In the genomic region with DNA sequence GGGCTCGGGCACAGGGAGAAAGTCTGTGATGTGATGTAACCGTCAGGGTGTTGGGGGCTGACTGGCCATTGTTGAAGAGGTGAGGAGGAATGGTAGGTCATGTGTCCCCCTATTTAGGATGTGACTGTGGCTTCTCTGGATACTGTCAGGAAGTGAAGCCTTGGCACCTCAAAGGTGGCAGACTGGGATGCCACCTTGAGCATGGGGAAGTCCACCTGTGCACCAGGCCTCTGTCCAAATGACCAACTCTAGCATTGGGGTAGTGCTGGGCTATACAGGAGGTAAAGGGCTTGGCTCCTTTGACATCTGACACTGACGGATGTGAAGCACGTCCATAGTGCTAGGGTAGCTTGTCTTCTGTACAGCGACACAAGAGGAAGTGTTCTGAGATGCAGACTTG, we compare ENCODE assay signal across 16 mouse cellular contexts. TPM values are rescaled to one million over a fixed set of nuclear protein-coding genes. Genes with fewer than 3 reads are reported as not detected.
DNase-seq lines count a peak whose midpoint lies in the region; ATAC-seq lines count a peak whose summit lies in the region.
"Had no signal": no experiment of that assay in that cellular context is flagged by ENCODE, and none has a peak within 500 bp of the region (broad histone marks: within the 10 kb centered on the region; RNA-seq: fewer than 3 reads in every experiment).

No protein-coding gene starts in this region.

- ATAC-seq in cerebellum, adult (ENCODE audit: insufficient number of reproducible peaks, low FRiP score, low TSS enrichment): peak; percentile 21
- no peak for ATAC-seq in forebrain, embryonic 16.5 days
- ATAC-seq: CD4-positive, CD25-positive, alpha-beta regulatory T cell, adult 4 months; forebrain, postnatal 0 days; intestine, postnatal 0 days had no signal

- H3K4me2 ChIP-seq in forebrain, embryonic 16.5 days (ENCODE audit: low read length): no peak overlapping the region
- H3K4me2 ChIP-seq: embryonic facial prominence, embryonic 12.5 days; heart, embryonic 13.5 days; hindbrain, embryonic 15.5 days had no signal

- H3K9ac ChIP-seq in forebrain, embryonic 16.5 days (replicated peaks; ENCODE audit: low read depth, low read length): no peak overlapping the region
- H3K9ac ChIP-seq: embryonic facial prominence, embryonic 12.5 days; forebrain, postnatal 0 days; heart, embryonic 13.5 days; hindbrain, embryonic 15.5 days had no signal

- no peak overlapping the region for H3K4me3 ChIP-seq in forebrain, embryonic 16.5 days (replicated peaks; ENCODE audit: low read length)
- H3K4me3 ChIP-seq: embryonic facial prominence, embryonic 12.5 days; heart, adult 2 months; heart, embryonic 13.5 days; hindbrain, embryonic 15.5 days had no signal

- WGBS in forebrain, embryonic 16.5 days: 86% methylated on average over 5 of the region's 5 CpGs

- no peaks in the 10 kb centered on the region for H3K9me3 ChIP-seq in forebrain, embryonic 16.5 days (ENCODE audit: control insufficient read depth, low read length)
- H3K9me3 ChIP-seq: embryonic facial prominence, embryonic 12.5 days; G1E; heart, embryonic 13.5 days; hindbrain, embryonic 15.5 days had no signal

- H3K27me3 ChIP-seq in forebrain, embryonic 16.5 days (replicated peaks; ENCODE audit: control insufficient read depth, insufficient read depth, low read length): no peaks in the 10 kb centered on the region
- H3K27me3 ChIP-seq: embryonic facial prominence, embryonic 12.5 days; heart, embryonic 13.5 days; hindbrain, embryonic 15.5 days had no signal

- H3K4me1 ChIP-seq in forebrain, embryonic 16.5 days (replicated peaks; ENCODE audit: control insufficient read depth, insufficient read depth, low read length): peaks cover 8% of the 10 kb centered on the region
- H3K4me1 ChIP-seq: embryonic facial prominence, embryonic 12.5 days had no signal

- DNase-seq in cerebellum, postnatal 4 days (ENCODE audit: low spot score in 2 of 2): no peak
- peak; percentile 68 for DNase-seq in cerebellum, adult 18-20 months
- DNase-seq in cerebellum, adult 9-11 months: peak; percentile 84
- no peak for DNase-seq in spleen, adult 18-20 months
- DNase-seq in embryo, embryonic 10 days (ENCODE audit: low spot score): no peak
- DNase-seq: B cell, adult 2 months had no signal

- no peak overlapping the region for H3K27ac ChIP-seq in forebrain, embryonic 16.5 days (ENCODE audit: low read length)
- H3K27ac ChIP-seq: embryonic facial prominence, embryonic 12.5 days; heart, adult 2 months; heart, embryonic 13.5 days; hindbrain, embryonic 15.5 days had no signal

- H3K36me3 ChIP-seq in forebrain, embryonic 16.5 days (ENCODE audit: control insufficient read depth, insufficient read depth): no peaks in the 10 kb centered on the region
- H3K36me3 ChIP-seq: hindbrain, embryonic 15.5 days had no signal

RNA-seq across cellular contexts. Expression of gene Crb2, which starts 36.4 kb away (rescaled TPM):
- 5.0 and 5.7 TPM in 2 replicates for polyA plus RNA-seq in forebrain, embryonic 16.5 days (2015; fragmentation: Nextera tagmentation; extraction: Ambion mirVana)
- polyA plus RNA-seq: G1E had no signal

Comparison
In these comparisons a context has a peak if more than half of its experiments do, and no peak if none do; other contexts are left out.
1. DNase-seq: peak in cerebellum, adult 18-20 months (2 of 2) and cerebellum, adult 9-11 months (single experiment); none in cerebellum, postnatal 4 days (0 of 2), spleen, adult 18-20 months (0 of 2) and embryo, embryonic 10 days (single experiment).